Mouse (Mus musculus): ENCODE results near the gene Cdh3. TPM values are rescaled to one million over a fixed set of nuclear protein-coding genes. Genes with fewer than 3 reads are reported as not detected.

The Cdh3 gene
- polyA plus RNA-seq, 1 experiment from 2014 or later, result 8.1 TPM

DNA sequence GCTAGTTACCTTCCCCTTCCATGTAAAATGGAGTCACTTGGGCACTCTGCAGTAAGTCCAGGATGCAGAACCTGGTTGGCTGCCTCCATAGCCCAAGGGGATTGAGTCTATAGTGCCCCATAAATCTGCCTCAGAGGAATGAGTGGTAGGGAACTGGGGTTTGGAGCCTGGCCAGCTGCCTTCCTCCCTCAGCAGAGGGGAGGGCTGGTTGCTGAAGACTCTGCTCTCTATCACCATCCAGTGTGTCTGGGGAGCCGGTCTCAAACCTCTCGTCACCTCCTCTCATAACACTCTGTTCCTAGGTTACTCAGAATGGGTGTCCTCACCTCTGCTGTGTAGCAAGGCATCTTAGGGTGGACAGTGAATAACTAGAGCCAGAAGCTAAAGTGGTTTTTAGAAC is 5.9 kb downstream of the Cdh3 start:
- Histone ChIP-seq H3K4me1 (replicated peaks; ENCODE audit: control insufficient read depth, insufficient read depth) (no peaks in the 10 kb centered on the region; the same call in 1 of the 2 replicates), H3K4me2 (replicated peaks; ENCODE audit: low read depth) (no peak overlapping the region), H3K27me3 (ENCODE audit: control insufficient read depth, insufficient read depth, low read length) (no peaks in the 10 kb centered on the region), H3K27ac (replicated peaks) (no peak overlapping the region), H3K9me3 (ENCODE audit: control insufficient read depth, low read length) (no peaks in the 10 kb centered on the region), H3K9ac (ENCODE audit: low read length) (no peak overlapping the region), H3K4me3 (ENCODE audit: low read depth, low read length) (no peak overlapping the region), H3K36me3 (ENCODE audit: control insufficient read depth, insufficient read depth, low read length) (no peaks in the 10 kb centered on the region)
- TF ChIP-seq EP300 (optimal IDR thresholded peaks at IDR 0.05), result no peak
- TF ChIP-seq CTCF (IDR thresholded peaks at IDR 0.05; ENCODE audit: low read depth), result no peak
- whole genome bisulfite sequencing, result 56% methylated on average over 2 of the region's 2 CpGs
- no peak for ATAC-seq (ENCODE audit: low FRiP score, low TSS enrichment)
- no peak for DNase-seq (ENCODE audit: low spot score)

DNA sequence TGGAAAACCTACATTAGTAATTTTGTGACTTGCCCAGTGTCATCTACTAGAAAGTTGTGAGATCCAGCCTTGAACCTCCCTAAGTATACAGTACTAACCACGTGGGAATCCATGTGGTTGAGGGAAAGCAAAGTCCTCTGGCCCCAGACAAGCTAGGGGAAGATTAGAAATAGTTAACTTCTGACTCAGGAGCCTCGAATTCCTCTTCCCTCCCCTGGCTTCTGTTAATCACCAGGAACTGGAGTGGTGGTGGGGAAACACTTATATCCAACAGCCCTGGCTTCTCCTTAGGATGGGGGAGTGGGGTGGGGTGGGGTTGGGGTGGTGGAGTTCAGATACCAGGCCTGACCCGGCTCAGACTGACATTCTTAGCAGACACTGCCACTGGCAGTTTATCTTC is 8.1 kb downstream of the Cdh3 start:
- Histone ChIP-seq H3K4me3 (ENCODE audit: low read depth, low read length) (no peak overlapping the region), H3K4me2 (replicated peaks; ENCODE audit: low read depth) (no peak overlapping the region), H3K27me3 (ENCODE audit: control insufficient read depth, insufficient read depth, low read length) (no peaks in the 10 kb centered on the region), H3K27ac (replicated peaks) (peak overlapping the region; percentile 67), H3K9me3 (ENCODE audit: control insufficient read depth, low read length) (no peaks in the 10 kb centered on the region), H3K9ac (ENCODE audit: low read length) (no peak overlapping the region), H3K36me3 (ENCODE audit: control insufficient read depth, insufficient read depth, low read length) (no peaks in the 10 kb centered on the region), H3K4me1 (replicated peaks; ENCODE audit: control insufficient read depth, insufficient read depth) (no peaks in the 10 kb centered on the region; the same call in 1 of the 2 replicates)
- ATAC-seq (ENCODE audit: low FRiP score, low TSS enrichment) (peak; percentile 79), DNase-seq (ENCODE audit: low spot score) (peak; percentile 26)
- no peak for TF ChIP-seq CTCF (IDR thresholded peaks at IDR 0.05; ENCODE audit: low read depth)
- TF ChIP-seq EP300 (optimal IDR thresholded peaks at IDR 0.05), result no peak
- 6% methylated on average over 3 of the region's 3 CpGs for WGBS

DNA sequence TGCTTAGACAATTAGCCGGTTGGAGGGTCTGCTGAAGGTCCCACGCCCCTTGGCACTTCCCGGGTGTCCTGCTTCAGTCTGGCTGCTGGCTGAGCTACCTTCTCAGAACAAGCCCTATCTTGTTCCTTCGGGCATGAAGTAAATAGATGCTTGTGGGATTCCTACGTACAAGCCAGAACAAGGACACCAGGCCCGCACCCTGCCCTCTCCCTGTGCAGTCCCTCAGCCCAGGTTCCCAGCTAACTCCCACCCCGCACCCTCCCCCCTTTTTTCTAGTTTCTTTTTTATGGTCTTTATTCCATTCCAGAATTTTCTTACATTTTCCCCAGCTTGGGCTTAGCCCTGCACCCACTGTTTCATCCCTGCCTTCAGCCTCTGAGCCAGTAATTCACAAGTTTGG is 9.9 kb downstream of the Cdh3 start:
- peak overlapping the region; percentile 56 for H3K27ac ChIP-seq (replicated peaks)
- H3K9ac ChIP-seq (ENCODE audit: low read length), result no peak overlapping the region
- no peaks in the 10 kb centered on the region for H3K36me3 ChIP-seq (ENCODE audit: control insufficient read depth, insufficient read depth, low read length)
- H3K4me1 ChIP-seq (replicated peaks; ENCODE audit: control insufficient read depth, insufficient read depth), result no peaks in the 10 kb centered on the region; the same call in 1 of the 2 replicates
- H3K4me2 ChIP-seq (replicated peaks; ENCODE audit: low read depth), result no peak overlapping the region
- ATAC-seq (ENCODE audit: low FRiP score, low TSS enrichment), result no peak
- WGBS, result 49% methylated on average over 7 of the region's 7 CpGs
- no peak overlapping the region for H3K4me3 ChIP-seq (ENCODE audit: low read depth, low read length)
- H3K27me3 ChIP-seq (ENCODE audit: control insufficient read depth, insufficient read depth, low read length), result no peaks in the 10 kb centered on the region
- no peak for DNase-seq (ENCODE audit: low spot score)
- H3K9me3 ChIP-seq (ENCODE audit: control insufficient read depth, low read length), result no peaks in the 10 kb centered on the region
- TF ChIP-seq CTCF (IDR thresholded peaks at IDR 0.05; ENCODE audit: low read depth) (no peak), EP300 (optimal IDR thresholded peaks at IDR 0.05) (no peak)

DNA sequence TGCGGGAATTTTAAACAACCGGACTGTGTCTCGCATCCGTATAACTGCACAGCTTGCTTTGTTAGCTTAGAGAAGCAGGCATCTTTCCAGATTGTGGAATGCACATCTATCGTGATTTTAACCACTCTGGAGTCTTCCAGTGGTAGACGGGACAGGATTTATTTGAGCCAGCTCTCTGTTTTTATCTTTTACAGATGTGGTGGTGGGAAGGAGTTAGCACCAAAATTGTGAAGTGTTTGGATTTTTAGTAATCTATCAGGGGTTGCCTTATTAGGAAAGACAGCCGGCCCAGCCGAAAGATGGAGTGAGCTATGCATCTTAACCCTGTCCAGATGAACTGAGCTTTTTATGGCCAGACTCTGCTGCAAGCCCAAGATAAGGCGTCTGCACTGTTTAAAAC is 11.2 kb downstream of the Cdh3 start:
- Histone ChIP-seq H3K9ac (ENCODE audit: low read length) (no peak overlapping the region), H3K27ac (replicated peaks) (peak overlapping the region; percentile 71), H3K9me3 (ENCODE audit: control insufficient read depth, low read length) (no peaks in the 10 kb centered on the region), H3K4me1 (replicated peaks; ENCODE audit: control insufficient read depth, insufficient read depth) (no peaks in the 10 kb centered on the region), H3K4me2 (replicated peaks; ENCODE audit: low read depth) (0 out of 2 replicates have a peak overlapping the region, but pooled peaks have one; percentile 25), H3K4me3 (ENCODE audit: low read depth, low read length) (no peak overlapping the region), H3K27me3 (ENCODE audit: control insufficient read depth, insufficient read depth, low read length) (no peaks in the 10 kb centered on the region), H3K36me3 (ENCODE audit: control insufficient read depth, insufficient read depth, low read length) (no peaks in the 10 kb centered on the region)
- DNase-seq (ENCODE audit: low spot score) (no peak), ATAC-seq (ENCODE audit: low FRiP score, low TSS enrichment) (peak; percentile 24; the same call in 1 of the 2 replicates)
- TF ChIP-seq CTCF (IDR thresholded peaks at IDR 0.05; ENCODE audit: low read depth) (no peak), EP300 (optimal IDR thresholded peaks at IDR 0.05) (no peak)
- 25% methylated on average over 9 of the region's 9 CpGs for WGBS

DNA sequence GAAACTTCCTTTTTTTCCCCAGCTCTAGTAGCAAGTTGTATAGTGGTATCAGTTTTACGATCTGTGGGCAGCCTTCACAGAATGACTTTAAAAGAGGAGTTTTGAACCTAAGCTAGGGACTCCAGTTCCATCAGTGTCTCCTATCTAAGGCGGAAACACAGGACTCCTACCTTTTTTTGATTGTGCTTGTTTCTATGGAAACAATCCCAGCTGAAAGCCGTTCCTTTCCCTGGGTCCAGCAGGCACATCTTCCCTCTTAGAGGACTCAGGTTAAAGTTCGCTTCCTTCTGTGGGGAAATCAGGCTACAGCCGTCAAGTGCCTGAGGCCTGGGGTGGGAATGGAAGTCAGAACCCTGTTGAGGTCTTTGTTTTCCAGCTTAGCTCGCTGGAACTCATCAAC is 16.0 kb downstream of the Cdh3 start:
- DNase-seq (ENCODE audit: low spot score) (no peak), ATAC-seq (ENCODE audit: low FRiP score, low TSS enrichment) (no peak)
- TF ChIP-seq EP300 (optimal IDR thresholded peaks at IDR 0.05) (no peak), CTCF (IDR thresholded peaks at IDR 0.05; ENCODE audit: low read depth) (no peak)
- Histone ChIP-seq H3K9me3 (ENCODE audit: control insufficient read depth, low read length) (no peaks in the 10 kb centered on the region), H3K27me3 (ENCODE audit: control insufficient read depth, insufficient read depth, low read length) (no peaks in the 10 kb centered on the region), H3K4me3 (ENCODE audit: low read depth, low read length) (no peak overlapping the region), H3K4me2 (replicated peaks; ENCODE audit: low read depth) (no peak overlapping the region), H3K4me1 (replicated peaks; ENCODE audit: control insufficient read depth, insufficient read depth) (no peaks in the 10 kb centered on the region), H3K27ac (replicated peaks) (no peak overlapping the region; the same call in 1 of the 2 replicates), H3K36me3 (ENCODE audit: control insufficient read depth, insufficient read depth, low read length) (no peaks in the 10 kb centered on the region), H3K9ac (ENCODE audit: low read length) (no peak overlapping the region)
- 52% methylated on average over 6 of the region's 6 CpGs for WGBS

DNA sequence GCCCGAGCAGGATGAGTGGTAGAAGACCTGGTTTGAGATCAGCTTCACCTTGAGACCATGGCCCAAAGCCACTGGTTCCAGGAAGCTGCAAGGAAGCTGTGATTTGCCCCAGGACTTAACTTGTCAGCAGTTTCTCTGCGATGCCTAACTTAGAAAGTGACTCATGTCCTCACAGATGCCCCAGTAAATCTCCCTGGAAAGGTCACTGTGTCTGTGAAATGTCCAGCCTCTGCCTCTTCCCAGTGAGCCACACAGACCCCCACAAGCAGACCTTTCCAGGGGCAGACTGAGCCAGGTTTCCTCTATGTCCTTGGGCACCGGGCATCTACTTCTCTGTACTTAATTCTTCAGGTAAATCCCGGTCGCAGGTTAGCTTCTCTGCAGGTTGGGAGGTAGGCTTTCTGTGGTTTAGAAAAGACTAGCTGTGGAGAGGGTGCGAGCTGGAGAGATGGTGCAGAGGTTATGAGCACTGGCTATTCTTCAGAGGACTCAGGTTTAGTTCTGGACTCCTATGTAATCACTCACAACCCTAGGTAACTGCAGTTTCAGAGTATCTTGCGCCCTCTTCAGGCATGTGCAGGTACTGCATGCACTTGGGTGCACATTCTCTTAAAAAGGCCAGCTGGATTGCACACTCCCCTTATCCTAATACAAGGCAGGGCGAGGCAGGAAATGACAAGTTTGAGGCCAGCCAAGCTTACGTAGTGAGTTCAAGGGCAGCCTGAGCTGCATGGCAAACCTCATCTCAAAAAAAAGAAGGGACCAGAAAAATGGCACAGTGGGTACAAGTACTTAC is 16.7 kb downstream of the Cdh3 start:
- Histone ChIP-seq H3K36me3 (ENCODE audit: control insufficient read depth, insufficient read depth, low read length) (no peaks in the 10 kb centered on the region), H3K27ac (replicated peaks) (no peak overlapping the region; the same call in 1 of the 2 replicates), H3K9ac (ENCODE audit: low read length) (no peak overlapping the region), H3K27me3 (ENCODE audit: control insufficient read depth, insufficient read depth, low read length) (no peaks in the 10 kb centered on the region), H3K4me3 (ENCODE audit: low read depth, low read length) (no peak overlapping the region), H3K9me3 (ENCODE audit: control insufficient read depth, low read length) (no peaks in the 10 kb centered on the region), H3K4me2 (replicated peaks; ENCODE audit: low read depth) (no peak overlapping the region), H3K4me1 (replicated peaks; ENCODE audit: control insufficient read depth, insufficient read depth) (no peaks in the 10 kb centered on the region)
- TF ChIP-seq CTCF (IDR thresholded peaks at IDR 0.05; ENCODE audit: low read depth) (peak; percentile 73), EP300 (optimal IDR thresholded peaks at IDR 0.05) (no peak)
- 85% methylated on average over 9 of the region's 9 CpGs for WGBS
- DNase-seq (ENCODE audit: low spot score) (no peak), ATAC-seq (ENCODE audit: low FRiP score, low TSS enrichment) (no peak; the same call in none of the 2 replicates)
